Mouse (Mus musculus): Measurements from ENCODE around the gene Gm49510.

DNA sequence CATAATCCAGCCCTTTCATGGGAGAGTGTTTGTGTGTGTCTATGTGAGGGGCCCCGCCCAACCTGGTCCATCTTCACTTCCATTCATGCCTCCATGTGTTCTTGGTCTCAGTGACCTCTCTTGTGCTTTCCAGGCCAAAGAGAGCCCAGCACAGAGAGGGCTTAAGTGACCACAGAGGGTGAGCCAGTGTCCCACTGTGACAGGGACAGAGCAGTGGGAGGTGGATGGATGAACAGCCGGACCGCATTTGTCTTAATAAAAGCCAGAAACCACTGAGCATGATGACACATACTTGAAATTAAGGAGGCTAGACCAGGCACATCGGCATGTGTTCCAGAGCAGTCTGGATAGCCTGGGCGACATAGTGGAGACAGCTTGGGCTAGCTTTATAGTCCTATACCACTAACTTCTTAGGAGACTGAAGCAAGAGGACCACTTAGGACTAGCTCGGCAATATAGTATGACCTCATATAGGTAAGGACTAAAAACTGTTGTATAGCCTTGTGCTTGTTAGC lies 30.8 kb downstream of the Gm49510 start:
- TF ChIP-seq CTCF (IDR thresholded peaks at IDR 0.05; ENCODE audit: low read depth, low read length) (no peak), EP300 (IDR thresholded peaks at IDR 0.05; ENCODE audit: insufficient read depth, low read depth, low read length) (no peak), POLR2A (IDR thresholded peaks at IDR 0.05; ENCODE audit: insufficient read depth, low read length) (no peak)

All from ES-Bruce4 (cell line).